Mouse (Mus musculus): ENCODE data around the gene Baiap2.

Baiap2 gene

GRCm38 (mm10) chr11:119978701-119979100 is 36.1 kb downstream of the Baiap2 start:
- no peak for DNase-seq (ENCODE audit: low spot score in 2 of 2)

GRCm38 (mm10) chr11:119979596-119980385 is 37.2 kb downstream of the Baiap2 start:
- DNase-seq (ENCODE audit: low spot score in 2 of 2) = no peak

GRCm38 (mm10) chr11:119981769-119982168 is 39.2 kb downstream of the Baiap2 start:
- no peak for DNase-seq (ENCODE audit: low spot score in 2 of 2)

GRCm38 (mm10) chr11:119982236-119982635 is 39.7 kb downstream of the Baiap2 start:
- no peak for DNase-seq (ENCODE audit: low spot score in 2 of 2)

GRCm38 (mm10) chr11:119983151-119983550 is 40.6 kb downstream of the Baiap2 start:
- DNase-seq (ENCODE audit: low spot score in 2 of 2) = no peak

- DNase-seq (ENCODE audit: low spot score in 2 of 2) = no peak
These were observed 44.3 kb downstream of the Baiap2 start for GRCm38 (mm10) chr11:119986751-119987425.

GRCm38 (mm10) chr11:119987876-119988275 is 45.3 kb downstream of the Baiap2 start:
- DNase-seq (ENCODE audit: low spot score in 2 of 2) = no peak

GRCm38 (mm10) chr11:119988391-119988790 is 45.8 kb downstream of the Baiap2 start:
- no peak for DNase-seq (ENCODE audit: low spot score in 2 of 2)

- DNase-seq (ENCODE audit: low spot score in 2 of 2) = no peak
These were observed 46.6 kb downstream of the Baiap2 start for GRCm38 (mm10) chr11:119989115-119989564.

GRCm38 (mm10) chr11:119990658-119991337 is 48.2 kb downstream of the Baiap2 start:
- DNase-seq (ENCODE audit: low spot score in 2 of 2) = no peak

- DNase-seq (ENCODE audit: low spot score in 2 of 2) = peak; percentile 87 to 91
These were observed 48.7 kb downstream of the Baiap2 start for GRCm38 (mm10) chr11:119991338-119991678.

- no peak for DNase-seq (ENCODE audit: low spot score in 2 of 2)
These were observed 54.8 kb downstream of the Baiap2 start for GRCm38 (mm10) chr11:119997351-119997750.

- no peak for DNase-seq (ENCODE audit: low spot score in 2 of 2)
These were observed 59.5 kb downstream of the Baiap2 start for GRCm38 (mm10) chr11:120002041-120002440.

- DNase-seq (ENCODE audit: low spot score in 2 of 2) = no peak
These were observed 60.2 kb downstream of the Baiap2 start for GRCm38 (mm10) chr11:120002634-120003220.

GRCm38 (mm10) chr11:120005434-120006317 is 63.1 kb downstream of the Baiap2 start:
- DNase-seq (ENCODE audit: low spot score in 2 of 2) = no peak

GRCm38 (mm10) chr11:120007496-120008080 is 65.0 kb downstream of the Baiap2 start:
- DNase-seq (ENCODE audit: low spot score in 2 of 2) = no peak

GRCm38 (mm10) chr11:120008501-120008900 is 65.9 kb downstream of the Baiap2 start:
- DNase-seq (ENCODE audit: low spot score in 2 of 2) = no peak

- no peak for DNase-seq (ENCODE audit: low spot score in 2 of 2)
These were observed 66.4 kb downstream of the Baiap2 start for GRCm38 (mm10) chr11:120008956-120009355.

- DNase-seq (ENCODE audit: low spot score in 2 of 2) = no peak
These were observed 67.4 kb downstream of the Baiap2 start for GRCm38 (mm10) chr11:120009937-120010336.

GRCm38 (mm10) chr11:120011114-120011760 is 68.7 kb downstream of the Baiap2 start:
- no peak for DNase-seq (ENCODE audit: low spot score in 2 of 2)
